Mouse (Mus musculus): ENCODE measurements around the gene Cib1. TPM values are rescaled to one million over a fixed set of nuclear protein-coding genes. Genes with fewer than 3 reads are reported as not detected.

Gene Cib1
- polyA plus RNA-seq, 1 experiment from 2014 or later = 526 TPM

DNA sequence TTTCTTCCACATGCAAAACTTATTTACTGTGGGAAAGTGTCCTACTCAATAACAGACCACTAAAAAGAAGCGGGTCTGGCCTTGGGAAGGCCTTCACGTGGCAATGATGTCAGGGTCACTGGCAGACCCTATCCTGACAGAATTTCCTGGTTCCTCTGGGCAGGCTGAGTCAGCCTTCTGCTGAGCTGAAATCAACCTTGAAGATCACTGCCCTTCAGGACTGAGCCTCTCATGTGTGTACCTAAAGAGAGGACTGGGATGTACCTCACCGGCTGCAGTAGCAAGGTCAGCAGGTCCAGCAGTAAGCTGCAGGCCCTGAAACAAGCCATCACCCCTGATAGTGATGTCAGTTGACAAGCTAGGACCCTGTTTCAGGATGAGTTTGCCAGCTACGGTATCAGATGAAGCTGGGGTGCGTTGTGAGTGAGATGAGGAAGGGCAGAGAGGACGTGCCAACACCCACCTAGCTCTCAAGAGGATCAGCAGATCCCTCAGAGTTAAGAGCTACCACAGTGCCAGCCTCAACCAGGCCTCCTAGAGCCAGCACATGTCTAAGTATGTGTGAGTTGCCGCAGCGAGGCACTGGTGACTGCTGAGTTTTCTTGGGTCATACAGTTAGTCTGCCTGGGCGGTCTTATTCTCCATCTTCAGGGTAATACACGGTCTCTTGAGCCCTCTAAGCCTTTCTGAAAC lies 54.4 kb downstream of the Cib1 start:
- Histone ChIP-seq H3K36me3 (ENCODE audit: control insufficient read depth, insufficient read depth) (no peaks in the 10 kb centered on the region), H3K9me3 (ENCODE audit: control insufficient read depth) (no peaks in the 10 kb centered on the region), H3K4me1 (replicated peaks; ENCODE audit: control insufficient read depth, insufficient read depth, low read length) (no peaks in the 10 kb centered on the region), H3K9ac (ENCODE audit: low read depth, low read length) (no peak overlapping the region), H3K27ac (ENCODE audit: low read depth, low read length) (no peak overlapping the region), H3K27me3 (replicated peaks; ENCODE audit: control insufficient read depth, insufficient read depth, low read length) (no peaks in the 10 kb centered on the region), H3K4me3 (ENCODE audit: low read depth, low read length) (no peak overlapping the region), H3K4me2 (replicated peaks; ENCODE audit: low read depth) (no peak overlapping the region)
- 90% methylated on average over 10 of the region's 10 CpGs for WGBS
- no peak for ATAC-seq
- no peak for TF ChIP-seq CTCF (IDR thresholded peaks at IDR 0.05; ENCODE audit: low read depth)

DNA sequence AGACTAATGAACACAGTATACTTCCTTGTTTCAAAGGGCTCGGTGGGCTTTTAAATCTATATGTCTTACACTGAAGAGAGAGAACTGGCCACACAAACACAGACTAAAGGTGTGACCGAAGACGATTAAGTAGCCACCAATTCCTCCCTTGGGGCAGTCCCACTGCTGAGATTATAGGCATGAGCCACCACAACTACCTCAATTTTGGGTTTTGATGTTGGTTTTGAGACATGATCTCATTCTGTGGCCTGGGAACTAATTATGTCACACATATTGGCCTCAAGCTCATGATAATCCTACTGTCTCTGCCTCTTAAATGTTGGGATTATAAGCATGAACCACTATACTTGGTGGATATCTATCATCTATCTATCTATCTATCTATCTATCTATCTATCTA lies 55.2 kb downstream of the Cib1 start:
- no peak for ATAC-seq
- TF ChIP-seq CTCF (IDR thresholded peaks at IDR 0.05; ENCODE audit: low read depth) = no peak
- no peaks in the 10 kb centered on the region for H3K27me3 ChIP-seq (replicated peaks; ENCODE audit: control insufficient read depth, insufficient read depth, low read length)

More for the DNA sequence above, 55.2 kb downstream of the Cib1 start:
- Histone ChIP-seq H3K36me3 (ENCODE audit: control insufficient read depth, insufficient read depth) (no peaks in the 10 kb centered on the region), H3K4me1 (replicated peaks; ENCODE audit: control insufficient read depth, insufficient read depth, low read length) (peaks cover under 1% of the 10 kb centered on the region; the same call in 1 of the 2 replicates), H3K27ac (ENCODE audit: low read depth, low read length) (no peak overlapping the region), H3K9ac (ENCODE audit: low read depth, low read length) (no peak overlapping the region), H3K9me3 (ENCODE audit: control insufficient read depth) (no peaks in the 10 kb centered on the region), H3K4me3 (ENCODE audit: low read depth, low read length) (no peak overlapping the region), H3K4me2 (replicated peaks; ENCODE audit: low read depth) (no peak overlapping the region)
- 98% methylated on average over 3 of the region's 3 CpGs for WGBS

Other genes starting within 250 kb of the Cib1 start
- 8.5 and 9.4 TPM in 2 replicates for gene Zfp710, start 208.0 kb downstream of the Cib1 start, polyA plus RNA-seq (2015; fragmentation: Nextera tagmentation; extraction: Ambion mirVana)
- 185 and 190 TPM in 2 replicates for gene Idh2, start 117.4 kb downstream of the Cib1 start, polyA plus RNA-seq (2015; fragmentation: Nextera tagmentation; extraction: Ambion mirVana)
- gene Sema4b, start 46.0 kb downstream of the Cib1 start, polyA plus RNA-seq (2015; fragmentation: Nextera tagmentation; extraction: Ambion mirVana) = 23.1 and 25.1 TPM in 2 replicates
- 6.5 and 7.4 TPM in 2 replicates for gene Gdpgp1, start 52 bp upstream of the Cib1 start, polyA plus RNA-seq (2015; fragmentation: Nextera tagmentation; extraction: Ambion mirVana)
- 0.77 and 1.3 TPM in 2 replicates for gene Ttll13, start 13.6 kb upstream of the Cib1 start, polyA plus RNA-seq (2015; fragmentation: Nextera tagmentation; extraction: Ambion mirVana)
- 28.2 and 30.2 TPM in 2 replicates for gene Ngrn, start 28.4 kb upstream of the Cib1 start, polyA plus RNA-seq (2015; fragmentation: Nextera tagmentation; extraction: Ambion mirVana)
- gene Vps33b, start 36.8 kb upstream of the Cib1 start, polyA plus RNA-seq (2015; fragmentation: Nextera tagmentation; extraction: Ambion mirVana) = 11.7 and 12.9 TPM in 2 replicates
- gene Prc1, start 61.6 kb upstream of the Cib1 start, polyA plus RNA-seq (2015; fragmentation: Nextera tagmentation; extraction: Ambion mirVana) = 32.5 TPM in 2 replicates
- 3.2 and 4.4 TPM in 2 replicates for gene Rccd1, start 91.6 kb upstream of the Cib1 start, polyA plus RNA-seq (2015; fragmentation: Nextera tagmentation; extraction: Ambion mirVana)
- 19.7 and 20.0 TPM in 2 replicates for gene Unc45a, start 108.2 kb upstream of the Cib1 start, polyA plus RNA-seq (2015; fragmentation: Nextera tagmentation; extraction: Ambion mirVana)
- gene Hddc3, start 110.3 kb upstream of the Cib1 start, polyA plus RNA-seq (2015; fragmentation: Nextera tagmentation; extraction: Ambion mirVana) = 8.3 and 8.8 TPM in 2 replicates
- gene Man2a2, start 138.6 kb upstream of the Cib1 start, polyA plus RNA-seq (2015; fragmentation: Nextera tagmentation; extraction: Ambion mirVana) = 4.8 and 5.3 TPM in 2 replicates
- 6.2 and 6.7 TPM in 2 replicates for gene Fes, start 155.1 kb upstream of the Cib1 start, polyA plus RNA-seq (2015; fragmentation: Nextera tagmentation; extraction: Ambion mirVana)
- 25.5 and 26.4 TPM in 2 replicates for gene Furin, start 172.6 kb upstream of the Cib1 start, polyA plus RNA-seq (2015; fragmentation: Nextera tagmentation; extraction: Ambion mirVana)

All from intestine, postnatal 0 days (tissue).